Mouse (Mus musculus): Measurements from ENCODE around the gene Crispld2.

DNA sequence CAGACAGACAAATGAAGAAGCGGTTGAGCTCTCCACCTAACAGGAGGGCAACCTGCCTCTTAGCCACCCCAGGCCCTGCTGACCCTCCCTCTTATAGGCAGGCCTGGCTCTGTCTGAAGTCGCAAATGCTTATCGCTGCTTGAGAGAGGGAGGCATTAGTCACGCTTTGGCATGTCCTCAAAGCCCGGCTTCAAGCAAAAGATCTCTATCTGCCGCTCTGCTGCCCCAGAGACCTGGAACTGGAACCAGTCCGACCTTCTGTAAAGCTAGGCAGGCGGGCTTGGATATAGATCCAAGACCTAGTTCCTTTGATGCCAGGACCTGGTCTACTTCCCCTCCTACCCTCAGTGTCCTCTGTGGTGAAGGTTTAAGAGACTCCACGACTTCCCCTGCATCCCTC is 80.0 kb downstream of the Crispld2 start:
- TF ChIP-seq CTCF (IDR thresholded peaks at IDR 0.05; ENCODE audit: low read depth, low read length) (no peak), POLR2A (IDR thresholded peaks at IDR 0.05; ENCODE audit: borderline replicate concordance, low read depth, low read length) (no peak)

All from bone marrow macrophage, adult 2 months (primary cell).